Mouse (Mus musculus) intestine, embryonic 15.5 days (tissue): ENCODE data around the gene Gfod1. TPM values are rescaled to one million over a fixed set of nuclear protein-coding genes. Genes with fewer than 3 reads are reported as not detected.
A peak's percentile ranks its signal among the peaks of the same experiment; 100 is the strongest.

Experiments
- ATAC-seq: fragments of 200-750 bp; cut with Nextera tagmentation; 2 replicates; pipeline ENCODE4 v1.8.0; 2017; ENCODE audit warnings: moderate TSS enrichment, moderate library complexity
- H3K27ac ChIP-seq: fragments of 300-500 bp; sonication (generic); 2 replicates; pipeline ENCODE4 v1.5.1; 2015; ENCODE audit warnings: mild to moderate bottlenecking, inconsistent platforms
- H3K27me3 ChIP-seq: fragments of 300-500 bp; sonication (generic); replicated peaks from 2 replicates; pipeline ENCODE4 v1.6.1; 2015; ENCODE audit warnings: inconsistent platforms
- H3K36me3 ChIP-seq: fragments of 300-500 bp; sonication (generic); 2 replicates; pipeline ENCODE4 v1.6.1; 2015; ENCODE audit warnings: inconsistent platforms
- H3K4me1 ChIP-seq: fragments of 300-500 bp; sonication (generic); replicated peaks from 2 replicates; pipeline ENCODE4 v1.6.1; 2015; ENCODE audit warnings: inconsistent platforms
- H3K4me2 ChIP-seq: fragments of 300-500 bp; sonication (generic); replicated peaks from 2 replicates; pipeline ENCODE4 v1.6.1; 2015; ENCODE audit warnings: mild to moderate bottlenecking, inconsistent platforms
- H3K4me3 ChIP-seq: fragments of 300-500 bp; sonication (generic); replicated peaks from 2 replicates; pipeline ENCODE4 v1.5.1; 2015; ENCODE audit warnings: inconsistent platforms
- H3K9ac ChIP-seq: fragments of 300-500 bp; sonication (generic); 2 replicates; pipeline ENCODE4 v1.6.1; 2015; ENCODE audit warnings: inconsistent platforms
- H3K9me3 ChIP-seq: fragments of 300-500 bp; sonication (generic); 2 replicates; pipeline ENCODE4 v1.6.1; 2016; ENCODE audit warnings: inconsistent platforms
- WGBS: fragments of 180-500 bp; shearing (Covaris S2); methylation state at CpG from one replicate; pipeline ENCODE4 v1.1.7; 2015; 5-methylcytosine and 5-hydroxymethylcytosine counted together
- polyA plus RNA-seq: library from polyadenylated mRNA; unstranded; fragments of >200 nt; fragmentation: Nextera tagmentation; extraction: Ambion mirVana; gene quantifications from 2 replicates; pipeline ENCODE4 v1.2.1, GENCODE M21; 2015

Gfod1 gene
- polyA plus RNA-seq, 1 experiment from 2014 or later = 0.33 TPM

- Histone ChIP-seq H3K27me3 (no peaks in the 10 kb centered on the region), H3K36me3 (no peaks in the 10 kb centered on the region), H3K4me3 (no peak overlapping the region), H3K4me1 (no peaks in the 10 kb centered on the region), H3K9ac (no peak overlapping the region), H3K4me2 (no peak overlapping the region), H3K27ac (no peak overlapping the region), H3K9me3 (no peaks in the 10 kb centered on the region)
- no peak for ATAC-seq
- WGBS = 31% methylated on average over 5 of the region's 5 CpGs
These were observed 100.3 kb downstream of the Gfod1 start for GRCm38 (mm10) chr13:43203641-43204040.

- no peaks in the 10 kb centered on the region for H3K36me3 ChIP-seq
- H3K4me3 ChIP-seq = no peak overlapping the region
- H3K9me3 ChIP-seq = no peaks in the 10 kb centered on the region
- no peaks in the 10 kb centered on the region for H3K27me3 ChIP-seq
- H3K4me1 ChIP-seq = no peaks in the 10 kb centered on the region
- 81% methylated on average over 7 of the region's 7 CpGs for WGBS
- no peak overlapping the region for H3K4me2 ChIP-seq
- H3K9ac ChIP-seq = no peak overlapping the region
- H3K27ac ChIP-seq = no peak overlapping the region
- ATAC-seq = no peak
These were observed 100.7 kb downstream of the Gfod1 start for GRCm38 (mm10) chr13:43203234-43203633.

GRCm38 (mm10) chr13:43202351-43202750 is 101.6 kb downstream of the Gfod1 start:
- no peak overlapping the region for H3K9ac ChIP-seq
- no peaks in the 10 kb centered on the region for H3K36me3 ChIP-seq
- 84% methylated on average over 10 of the region's 10 CpGs for WGBS
- H3K27ac ChIP-seq = no peak overlapping the region
- no peak for ATAC-seq
- H3K9me3 ChIP-seq = no peaks in the 10 kb centered on the region
- H3K4me1 ChIP-seq = no peaks in the 10 kb centered on the region
- no peaks in the 10 kb centered on the region for H3K27me3 ChIP-seq
- no peak overlapping the region for H3K4me2 ChIP-seq
- H3K4me3 ChIP-seq = no peak overlapping the region

GRCm38 (mm10) chr13:43201033-43201432 is 102.9 kb downstream of the Gfod1 start:
- H3K4me3 ChIP-seq = no peak overlapping the region
- no peaks in the 10 kb centered on the region for H3K27me3 ChIP-seq
- H3K27ac ChIP-seq = no peak overlapping the region
- 0 out of 2 replicates have a peak, but pooled peaks cover 2% of the 10 kb centered on the region for H3K4me1 ChIP-seq
- H3K9ac ChIP-seq = no peak overlapping the region
- no peaks in the 10 kb centered on the region for H3K36me3 ChIP-seq
- no peaks in the 10 kb centered on the region for H3K9me3 ChIP-seq
- no peak overlapping the region for H3K4me2 ChIP-seq
- 38% methylated on average over 22 of the region's 22 CpGs for WGBS
- ATAC-seq = no peak

GRCm38 (mm10) chr13:43200473-43200872 is 103.5 kb downstream of the Gfod1 start:
- Histone ChIP-seq H3K9ac (no peak overlapping the region), H3K27ac (no peak overlapping the region), H3K4me1 (0 out of 2 replicates have a peak, but pooled peaks cover 2% of the 10 kb centered on the region), H3K4me3 (no peak overlapping the region), H3K4me2 (no peak overlapping the region), H3K9me3 (no peaks in the 10 kb centered on the region), H3K36me3 (no peaks in the 10 kb centered on the region), H3K27me3 (no peaks in the 10 kb centered on the region)
- 76% methylated on average over 22 of the region's 22 CpGs for WGBS
- ATAC-seq = no peak

GRCm38 (mm10) chr13:43199749-43200148 is 104.2 kb downstream of the Gfod1 start:
- no peaks in the 10 kb centered on the region for H3K36me3 ChIP-seq
- no peak overlapping the region for H3K27ac ChIP-seq
- H3K27me3 ChIP-seq = no peaks in the 10 kb centered on the region
- 65% methylated on average over 5 of the region's 5 CpGs for WGBS
- no peak overlapping the region for H3K4me3 ChIP-seq
- no peaks in the 10 kb centered on the region for H3K9me3 ChIP-seq
- no peak overlapping the region for H3K4me2 ChIP-seq
- no peak overlapping the region for H3K9ac ChIP-seq
- 0 out of 2 replicates have a peak, but pooled peaks cover 2% of the 10 kb centered on the region for H3K4me1 ChIP-seq
- ATAC-seq = no peak

- no peaks in the 10 kb centered on the region for H3K9me3 ChIP-seq
- no peak overlapping the region for H3K9ac ChIP-seq
- H3K4me3 ChIP-seq = no peak overlapping the region
- 0 out of 2 replicates have a peak, but pooled peaks cover 2% of the 10 kb centered on the region for H3K4me1 ChIP-seq
- H3K27ac ChIP-seq = no peak overlapping the region
- no peaks in the 10 kb centered on the region for H3K36me3 ChIP-seq
- no peaks in the 10 kb centered on the region for H3K27me3 ChIP-seq
- 84% methylated on average over 7 of the region's 7 CpGs for WGBS
- no peak for ATAC-seq
- no peak overlapping the region for H3K4me2 ChIP-seq
These were observed 104.7 kb downstream of the Gfod1 start for GRCm38 (mm10) chr13:43199282-43199681.

GRCm38 (mm10) chr13:43197187-43197586 is 106.8 kb downstream of the Gfod1 start:
- Histone ChIP-seq H3K36me3 (no peaks in the 10 kb centered on the region), H3K27ac (no peak overlapping the region), H3K9me3 (no peaks in the 10 kb centered on the region), H3K4me1 (0 out of 2 replicates have a peak, but pooled peaks cover 2% of the 10 kb centered on the region), H3K9ac (no peak overlapping the region), H3K4me2 (no peak overlapping the region), H3K4me3 (no peak overlapping the region), H3K27me3 (no peaks in the 10 kb centered on the region)
- ATAC-seq = no peak
- WGBS = 69% methylated on average over 6 of the region's 6 CpGs

GRCm38 (mm10) chr13:43196000-43196399 is 108.0 kb downstream of the Gfod1 start:
- no peak for ATAC-seq
- 16% methylated on average over 7 of the region's 7 CpGs for WGBS
- no peak overlapping the region for H3K27ac ChIP-seq

GRCm38 (mm10) chr13:43193932-43194331 is 110.0 kb downstream of the Gfod1 start:
- no peak for ATAC-seq
- Histone ChIP-seq H3K9me3 (no peaks in the 10 kb centered on the region), H3K36me3 (no peaks in the 10 kb centered on the region), H3K27ac (no peak overlapping the region), H3K9ac (no peak overlapping the region), H3K4me2 (no peak overlapping the region), H3K27me3 (no peaks in the 10 kb centered on the region), H3K4me1 (peaks cover 8% of the 10 kb centered on the region; the same call in 1 of the 2 replicates), H3K4me3 (no peak overlapping the region)
- WGBS = 94% methylated on average over 8 of the region's 8 CpGs

More at GRCm38 (mm10) chr13:43196000-43196399, 108.0 kb downstream of the Gfod1 start:
- Histone ChIP-seq H3K4me3 (no peak overlapping the region), H3K4me2 (no peak overlapping the region), H3K4me1 (peaks cover 8% of the 10 kb centered on the region; the same call in 1 of the 2 replicates), H3K9me3 (no peaks in the 10 kb centered on the region), H3K9ac (no peak overlapping the region), H3K27me3 (no peaks in the 10 kb centered on the region), H3K36me3 (no peaks in the 10 kb centered on the region)

GRCm38 (mm10) chr13:43193266-43193665 is 110.7 kb downstream of the Gfod1 start:
- Histone ChIP-seq H3K9me3 (no peaks in the 10 kb centered on the region), H3K27me3 (no peaks in the 10 kb centered on the region), H3K9ac (no peak overlapping the region), H3K4me1 (peaks cover 8% of the 10 kb centered on the region; the same call in 1 of the 2 replicates), H3K36me3 (no peaks in the 10 kb centered on the region), H3K4me2 (no peak overlapping the region), H3K27ac (no peak overlapping the region; the same call in 1 of the 2 replicates), H3K4me3 (no peak overlapping the region)
- 24% methylated on average over 7 of the region's 7 CpGs for WGBS
- ATAC-seq = peak; percentile 62

GRCm38 (mm10) chr13:43191741-43192192 is 112.2 kb downstream of the Gfod1 start:
- Histone ChIP-seq H3K4me3 (peak overlapping the region; percentile 3; the same call in 1 of the 2 replicates), H3K36me3 (no peaks in the 10 kb centered on the region), H3K4me1 (peaks cover 8% of the 10 kb centered on the region; the same call in 1 of the 2 replicates), H3K27ac (no peak overlapping the region), H3K4me2 (peak overlapping the region; percentile 52), H3K9ac (no peak overlapping the region), H3K27me3 (no peaks in the 10 kb centered on the region), H3K9me3 (no peaks in the 10 kb centered on the region)
- peak; percentile 59; the same call in 1 of the 2 replicates for ATAC-seq
- 3% methylated on average over 14 of the region's 14 CpGs for WGBS

- H3K9ac ChIP-seq = no peak overlapping the region
- no peak overlapping the region for H3K4me3 ChIP-seq
- no peak for ATAC-seq
- H3K27me3 ChIP-seq = no peaks in the 10 kb centered on the region
- H3K4me2 ChIP-seq = no peak overlapping the region
- H3K36me3 ChIP-seq = no peaks in the 10 kb centered on the region
- whole genome bisulfite sequencing = 4% methylated on average over 1 of the region's 2 CpGs
- H3K27ac ChIP-seq = no peak overlapping the region
- H3K9me3 ChIP-seq = no peaks in the 10 kb centered on the region
- H3K4me1 ChIP-seq = peaks cover 8% of the 10 kb centered on the region; the same call in 1 of the 2 replicates
These were observed 112.7 kb downstream of the Gfod1 start for GRCm38 (mm10) chr13:43191290-43191689.
